Mouse (Mus musculus): Measurements from ENCODE around the gene Dcp1b.

DNA sequence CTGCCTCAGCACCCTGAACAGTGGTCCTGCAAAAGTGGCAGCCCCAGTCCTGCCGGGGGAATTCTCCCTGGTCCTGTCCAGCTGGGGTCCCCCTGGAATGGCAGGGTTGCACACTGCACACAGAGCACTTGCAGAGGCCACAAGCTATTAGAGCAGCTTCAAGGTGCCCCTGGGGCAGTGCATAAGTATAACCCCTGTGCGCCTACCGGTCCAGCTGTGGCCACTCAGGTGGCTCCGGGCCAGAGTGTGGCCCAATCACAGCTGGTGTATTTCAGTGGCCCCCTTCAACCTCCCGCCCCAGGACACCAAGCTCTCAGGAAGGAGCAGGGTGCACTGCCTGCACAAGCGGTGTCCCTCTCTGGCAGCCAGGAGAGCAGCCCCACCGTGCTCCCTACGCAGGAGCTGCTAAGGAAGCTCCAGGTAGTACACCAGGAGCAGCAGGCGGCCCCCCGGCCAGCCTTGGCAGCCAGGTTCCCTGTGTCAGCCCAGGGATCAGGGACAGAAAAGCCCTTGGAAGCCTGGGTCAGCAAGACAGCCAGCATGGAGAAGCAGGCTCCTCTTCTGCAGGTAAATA, 40.1 kb downstream of the Dcp1b start:
- TF ChIP-seq CTCF (IDR thresholded peaks at IDR 0.05; ENCODE audit: extremely low read depth, insufficient read depth, low read length) (no peak), POLR2A (IDR thresholded peaks at IDR 0.05; ENCODE audit: extremely low read depth, insufficient read depth, low read length) (no peak)

Measured in cortical plate, adult 2 months (tissue).